Mouse (Mus musculus): ENCODE results near the gene Olfr1252.

GRCm38 (mm10) chr2:89724912-89725311 lies at the start of gene Olfr1252:
- TF ChIP-seq POLR2A (IDR thresholded peaks at IDR 0.05; ENCODE audit: low read depth, low read length) (no peak), CTCF (IDR thresholded peaks at IDR 0.05; ENCODE audit: extremely low read depth, insufficient read length, insufficient replicate concordance, low read depth, low read length) (no peak)

All from small intestine, adult 2 months (tissue).